Mouse (Mus musculus) heart, embryonic 11.5 days (tissue): Measurements from ENCODE around the gene Ppp1r12c. TPM values are rescaled to one million over a fixed set of nuclear protein-coding genes. Genes with fewer than 3 reads are reported as not detected.

Source experiments
- ATAC-seq: fragments of 200-750 bp; cut with Nextera tagmentation; replicated peaks from 2 replicates; pipeline ENCODE4 v1.8.0; 2017; ENCODE audit warnings: moderate library complexity; ENCODE audit not compliant: insufficient number of reproducible peaks, low FRiP score, low TSS enrichment
- H3K27ac ChIP-seq: fragments of 300-500 bp; sonication (generic); 2 replicates; pipeline ENCODE4 v1.5.1; 2014; ENCODE audit warnings: mild to moderate bottlenecking, low read depth, low read length
- H3K27me3 ChIP-seq: fragments of 300-500 bp; sonication (generic); 2 replicates; pipeline ENCODE4 v1.6.1; 2014; ENCODE audit warnings: mild to moderate bottlenecking, low read length, mixed read lengths; ENCODE audit not compliant: control insufficient read depth, insufficient read depth
- H3K36me3 ChIP-seq: fragments of 300-500 bp; sonication (generic); 2 replicates; pipeline ENCODE4 v1.6.1; 2014; ENCODE audit warnings: mild to moderate bottlenecking, low read length, moderate library complexity, mixed read lengths; ENCODE audit not compliant: control insufficient read depth, insufficient read depth
- H3K4me1 ChIP-seq: fragments of 300-500 bp; sonication (generic); 2 replicates; pipeline ENCODE4 v1.6.1; 2014; ENCODE audit warnings: low read length; ENCODE audit not compliant: control insufficient read depth, insufficient read depth
- H3K4me2 ChIP-seq: fragments of 300-500 bp; sonication (generic); 2 replicates; pipeline ENCODE4 v1.6.1; 2014; ENCODE audit warnings: mild to moderate bottlenecking, moderate library complexity
- H3K4me3 ChIP-seq: fragments of 300-500 bp; sonication (generic); 2 replicates; pipeline ENCODE4 v1.5.1; 2014; ENCODE audit warnings: low read depth, low read length
- H3K9ac ChIP-seq: fragments of 300-500 bp; sonication (generic); 2 replicates; pipeline ENCODE4 v1.6.1; 2014; ENCODE audit warnings: mild to moderate bottlenecking, low read depth, low read length, moderate library complexity
- H3K9me3 ChIP-seq: fragments of 300-500 bp; sonication (generic); replicated peaks from 2 replicates; pipeline ENCODE4 v1.6.1; 2016; ENCODE audit warnings: low read length; ENCODE audit not compliant: control insufficient read depth
- WGBS: fragments of 180-500 bp; shearing (Covaris S2); extraction: QIAGEN DNeasy Blood & Tissue Kit; methylation state at CpG from one replicate; pipeline ENCODE4 v1.1.7; 2014; ENCODE audit not compliant: insufficient replicate concordance; 5-methylcytosine and 5-hydroxymethylcytosine counted together
- polyA plus RNA-seq: library from polyadenylated mRNA; unstranded; fragments of >200 nt; fragmentation: Nextera tagmentation; extraction: Ambion mirVana; gene quantifications from 2 replicates; pipeline ENCODE4 v1.2.1, GENCODE M21; 2014

Gene Ppp1r12c
- polyA plus RNA-seq, 1 experiment from 2014 or later, result 32.9 TPM

- Histone ChIP-seq H3K4me2 (peak overlapping the region; percentile 74), H3K4me3 (peak overlapping the region; percentile 60), H3K27ac (peak overlapping the region; percentile 96), H3K9ac (peak overlapping the region; percentile 92), H3K27me3 (peaks cover 4% of the 10 kb centered on the region; the same call in 1 of the 2 replicates), H3K4me1 (peaks cover 26% of the 10 kb centered on the region), H3K36me3 (no peaks in the 10 kb centered on the region), H3K9me3 (no peaks in the 10 kb centered on the region)
- ATAC-seq, result peak; percentile 70
- 39% methylated on average over 6 of the region's 6 CpGs for WGBS
Measured at GRCm38 (mm10) chr7:4522292-4522691, 20.8 kb upstream of the Ppp1r12c start.

- H3K27ac ChIP-seq, result peak overlapping the region; percentile 96
- WGBS, result 17% methylated on average over 32 of the region's 32 CpGs
- H3K9me3 ChIP-seq, result no peaks in the 10 kb centered on the region
- peaks cover 28% of the 10 kb centered on the region for H3K4me1 ChIP-seq
- H3K27me3 ChIP-seq, result no peaks in the 10 kb centered on the region; the same call in 1 of the 2 replicates
- H3K9ac ChIP-seq, result peak overlapping the region; percentile 92
- H3K36me3 ChIP-seq, result no peaks in the 10 kb centered on the region
- H3K4me3 ChIP-seq, result peak overlapping the region; percentile 60
- peak; percentile 4; the same call in 1 of the 2 replicates for ATAC-seq
- peak overlapping the region; percentile 74 for H3K4me2 ChIP-seq
Measured at GRCm38 (mm10) chr7:4521231-4522003, 19.9 kb upstream of the Ppp1r12c start.

- peak overlapping the region; percentile 53 for H3K4me2 ChIP-seq
- peak overlapping the region; percentile 64; the same call in 1 of the 2 replicates for H3K27ac ChIP-seq
- no peaks in the 10 kb centered on the region; the same call in 1 of the 2 replicates for H3K27me3 ChIP-seq
- no peak for ATAC-seq
- H3K36me3 ChIP-seq, result no peaks in the 10 kb centered on the region
- peak overlapping the region; percentile 46; the same call in 1 of the 2 replicates for H3K9ac ChIP-seq
- no peak overlapping the region for H3K4me3 ChIP-seq
- WGBS, result 50% methylated on average over 1 of the region's 1 CpGs
- H3K9me3 ChIP-seq, result no peaks in the 10 kb centered on the region
- H3K4me1 ChIP-seq, result peaks cover 52% of the 10 kb centered on the region
Measured at GRCm38 (mm10) chr7:4518487-4518886, 17.0 kb upstream of the Ppp1r12c start.

GRCm38 (mm10) chr7:4516332-4517050, 15.0 kb upstream of the Ppp1r12c start, which contains the start of gene Tnnt1:
Tnnt1 (minus strand) TSS chr7:4516382.
- peak within 1 kb of the TSS; percentile 56 for H3K9ac ChIP-seq
- peak; percentile 47 for ATAC-seq
- H3K27me3 ChIP-seq, result no peaks in the 10 kb centered on the region; the same call in 1 of the 2 replicates
- H3K36me3 ChIP-seq, result no peaks in the 10 kb centered on the region
- peak within 1 kb of the TSS; percentile 86 for H3K27ac ChIP-seq
- WGBS, result 16% methylated on average over 4 of the region's 4 CpGs
- H3K9me3 ChIP-seq, result no peaks in the 10 kb centered on the region
- H3K4me2 ChIP-seq, result peak within 1 kb of the TSS; percentile 52
- peak within 1 kb of the TSS; percentile 16 for H3K4me3 ChIP-seq
- peaks cover 51% of the 10 kb centered on the region for H3K4me1 ChIP-seq

GRCm38 (mm10) chr7:4515853-4516252, 14.4 kb upstream of the Ppp1r12c start:
- H3K27ac ChIP-seq, result peak overlapping the region; percentile 86
- peak overlapping the region; percentile 52 for H3K4me2 ChIP-seq
- H3K4me3 ChIP-seq, result peak overlapping the region; percentile 16
- H3K4me1 ChIP-seq, result peaks cover 54% of the 10 kb centered on the region
- H3K36me3 ChIP-seq, result no peaks in the 10 kb centered on the region
- H3K9me3 ChIP-seq, result no peaks in the 10 kb centered on the region
- peak; percentile 25; the same call in 1 of the 2 replicates for ATAC-seq
- no peaks in the 10 kb centered on the region for H3K27me3 ChIP-seq
- H3K9ac ChIP-seq, result peak overlapping the region; percentile 56
- 35% methylated on average over 6 of the region's 6 CpGs for WGBS

GRCm38 (mm10) chr7:4513829-4514712, 12.6 kb upstream of the Ppp1r12c start:
- Histone ChIP-seq H3K4me3 (peak overlapping the region; percentile 25), H3K9ac (peak overlapping the region; percentile 70), H3K27ac (peak overlapping the region; percentile 86), H3K4me1 (peaks cover 55% of the 10 kb centered on the region), H3K4me2 (peak overlapping the region; percentile 52), H3K9me3 (no peaks in the 10 kb centered on the region), H3K27me3 (no peaks in the 10 kb centered on the region), H3K36me3 (no peaks in the 10 kb centered on the region)
- WGBS, result 43% methylated on average over 6 of the region's 6 CpGs
- no peak for ATAC-seq

- Histone ChIP-seq H3K4me2 (peak overlapping the region; percentile 52), H3K4me1 (peaks cover 53% of the 10 kb centered on the region), H3K27me3 (no peaks in the 10 kb centered on the region), H3K9ac (peak overlapping the region; percentile 70), H3K27ac (peak overlapping the region; percentile 86), H3K9me3 (no peaks in the 10 kb centered on the region), H3K36me3 (no peaks in the 10 kb centered on the region), H3K4me3 (peak overlapping the region; percentile 25)
- 22% methylated on average over 13 of the region's 13 CpGs for WGBS
- ATAC-seq, result no peak
Measured at GRCm38 (mm10) chr7:4513236-4513635, 11.8 kb upstream of the Ppp1r12c start.
